Mouse (Mus musculus): ENCODE results near the gene Gdf15. TPM values are rescaled to one million over a fixed set of nuclear protein-coding genes. Genes with fewer than 3 reads are reported as not detected.

Gene Gdf15
- polyA plus RNA-seq, 1 experiment from 2014 or later = 1.0 TPM

DNA sequence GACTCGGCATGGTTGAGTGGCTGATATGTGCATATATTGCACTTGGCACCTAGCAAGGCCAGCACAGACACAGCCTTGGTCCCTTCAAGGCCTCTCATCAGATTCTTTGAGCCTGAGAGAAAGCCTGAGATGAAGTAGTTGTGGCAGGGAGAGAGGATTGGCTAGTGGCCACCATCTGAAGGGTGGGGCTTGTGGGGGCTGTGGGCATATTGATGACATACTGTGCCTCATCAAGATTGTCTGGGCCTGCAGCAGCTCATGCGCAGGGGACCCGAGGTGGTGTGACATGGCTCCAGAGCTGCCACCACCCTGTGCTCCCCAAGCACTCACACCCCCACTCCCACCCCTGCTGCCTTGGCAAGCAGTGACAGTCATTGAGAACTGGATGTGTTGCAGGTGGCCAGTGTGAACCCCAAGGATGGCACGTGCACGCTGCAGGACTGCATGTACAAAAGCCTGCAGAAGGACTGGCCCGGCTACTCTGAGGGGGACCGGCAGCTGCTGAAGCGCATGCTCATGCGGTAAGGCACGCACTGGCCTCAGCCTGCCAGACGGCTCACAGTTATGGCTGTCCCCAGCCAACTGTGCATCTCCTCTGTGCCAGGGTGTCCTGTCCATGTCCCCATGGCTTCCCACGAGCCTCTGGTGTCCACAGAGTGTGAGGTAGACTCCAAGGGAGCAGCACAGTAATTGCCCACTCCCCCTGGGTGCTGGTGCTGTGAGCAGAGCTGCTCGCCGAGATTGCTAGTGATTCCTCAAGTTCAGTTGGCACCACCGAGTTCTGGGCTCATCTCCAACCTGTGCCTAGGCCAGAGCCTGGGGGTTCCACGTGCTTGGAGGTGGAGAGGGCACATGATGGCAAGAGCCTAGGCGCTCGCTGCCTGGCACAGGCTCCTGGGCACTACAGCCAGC is 48.5 kb downstream of the Gdf15 start:
- H3K9ac ChIP-seq = no peak overlapping the region
- no peaks in the 10 kb centered on the region for H3K9me3 ChIP-seq (replicated peaks)
- H3K27me3 ChIP-seq (replicated peaks) = no peaks in the 10 kb centered on the region
- H3K4me3 ChIP-seq = no peak overlapping the region
- H3K36me3 ChIP-seq = peaks cover 83% of the 10 kb centered on the region
- H3K4me1 ChIP-seq (replicated peaks) = peaks cover 6% of the 10 kb centered on the region
- no peak overlapping the region for H3K4me2 ChIP-seq
- ATAC-seq (ENCODE audit: insufficient number of reproducible peaks, low FRiP score) = no peak
- 89% methylated on average over 18 of the region's 18 CpGs for WGBS
- H3K27ac ChIP-seq (ENCODE audit: poor library complexity, severe bottlenecking) = no peak overlapping the region

Other genes with a start within 250 kb of the Gdf15 start
- gene Crtc1, start 192.9 kb downstream of the Gdf15 start, polyA plus RNA-seq (2016; fragmentation: Nextera tagmentation; extraction: Ambion mirVana) = 14.9 and 15.0 TPM in 2 replicates
- 12.6 and 14.0 TPM in 2 replicates for gene Klhl26, start 155.5 kb downstream of the Gdf15 start, polyA plus RNA-seq (2016; fragmentation: Nextera tagmentation; extraction: Ambion mirVana)
- 0.22 and 0.33 TPM in 2 replicates for gene Tmem59l, start 145.1 kb downstream of the Gdf15 start, polyA plus RNA-seq (2016; fragmentation: Nextera tagmentation; extraction: Ambion mirVana)
- gene Crlf1, start 139.3 kb downstream of the Gdf15 start, polyA plus RNA-seq (2016; fragmentation: Nextera tagmentation; extraction: Ambion mirVana) = 1.00 and 1.8 TPM in 2 replicates
- 115 TPM in 2 replicates for gene Rex1bd, start 125.7 kb downstream of the Gdf15 start, polyA plus RNA-seq (2016; fragmentation: Nextera tagmentation; extraction: Ambion mirVana)
- gene Uba52, start 121.7 kb downstream of the Gdf15 start, polyA plus RNA-seq (2016; fragmentation: Nextera tagmentation; extraction: Ambion mirVana) = 779 and 792 TPM in 2 replicates
- gene Fkbp8, start 104.7 kb downstream of the Gdf15 start, polyA plus RNA-seq (2016; fragmentation: Nextera tagmentation; extraction: Ambion mirVana) = 227 and 231 TPM in 2 replicates
- 64.2 and 65.7 TPM in 2 replicates for gene Kxd1, start 104.5 kb downstream of the Gdf15 start, polyA plus RNA-seq (2016; fragmentation: Nextera tagmentation; extraction: Ambion mirVana)
- gene Ell, start 93.0 kb downstream of the Gdf15 start, polyA plus RNA-seq (2016; fragmentation: Nextera tagmentation; extraction: Ambion mirVana) = 13.5 and 14.7 TPM in 2 replicates
- gene Isyna1, start 38.1 kb downstream of the Gdf15 start, polyA plus RNA-seq (2016; fragmentation: Nextera tagmentation; extraction: Ambion mirVana) = 138 and 142 TPM in 2 replicates
- 76.0 and 78.6 TPM in 2 replicates for gene Ssbp4, start 23.6 kb downstream of the Gdf15 start, polyA plus RNA-seq (2016; fragmentation: Nextera tagmentation; extraction: Ambion mirVana)
- gene Lrrc25, start 16.3 kb downstream of the Gdf15 start, polyA plus RNA-seq (2016; fragmentation: Nextera tagmentation; extraction: Ambion mirVana) = 0.65 and 0.71 TPM in 2 replicates
- gene Pgpep1, start 27.9 kb upstream of the Gdf15 start, polyA plus RNA-seq (2016; fragmentation: Nextera tagmentation; extraction: Ambion mirVana) = 32.1 and 35.6 TPM in 2 replicates
- 289 and 301 TPM in 2 replicates for gene Lsm4, start 40.8 kb upstream of the Gdf15 start, polyA plus RNA-seq (2016; fragmentation: Nextera tagmentation; extraction: Ambion mirVana)
- 183 and 206 TPM in 2 replicates for gene Jund, start 66.5 kb upstream of the Gdf15 start, polyA plus RNA-seq (2016; fragmentation: Nextera tagmentation; extraction: Ambion mirVana)
- gene Iqcn, start 71.0 kb upstream of the Gdf15 start, polyA plus RNA-seq (2016; fragmentation: Nextera tagmentation; extraction: Ambion mirVana) = 0.04 and 0.06 TPM in 2 replicates
- gene Gm3336, start 86.1 kb upstream of the Gdf15 start, polyA plus RNA-seq (2016; fragmentation: Nextera tagmentation; extraction: Ambion mirVana) = not detected in 2 replicates
- gene Pde4c, start 91.3 kb upstream of the Gdf15 start, polyA plus RNA-seq (2016; fragmentation: Nextera tagmentation; extraction: Ambion mirVana) = 0.05 and 0.09 TPM in 2 replicates
- 19.1 and 19.2 TPM in 2 replicates for gene Rab3a, start 122.2 kb upstream of the Gdf15 start, polyA plus RNA-seq (2016; fragmentation: Nextera tagmentation; extraction: Ambion mirVana)
- gene Mpv17l2, start 128.5 kb upstream of the Gdf15 start, polyA plus RNA-seq (2016; fragmentation: Nextera tagmentation; extraction: Ambion mirVana) = 37.2 and 37.9 TPM in 2 replicates
- gene Pik3r2, start 144.3 kb upstream of the Gdf15 start, polyA plus RNA-seq (2016; fragmentation: Nextera tagmentation; extraction: Ambion mirVana) = 35.2 and 37.2 TPM in 2 replicates
- 7.2 and 8.1 TPM in 2 replicates for gene Mast3, start 172.6 kb upstream of the Gdf15 start, polyA plus RNA-seq (2016; fragmentation: Nextera tagmentation; extraction: Ambion mirVana)
- not detected in 2 replicates for gene Il12rb1, start 176.0 kb upstream of the Gdf15 start, polyA plus RNA-seq (2016; fragmentation: Nextera tagmentation; extraction: Ambion mirVana)
- 2.5 and 2.7 TPM in 2 replicates for gene Arrdc2, start 207.3 kb upstream of the Gdf15 start, polyA plus RNA-seq (2016; fragmentation: Nextera tagmentation; extraction: Ambion mirVana)
- gene Kcnn1, start 230.8 kb upstream of the Gdf15 start, polyA plus RNA-seq (2016; fragmentation: Nextera tagmentation; extraction: Ambion mirVana) = 1.7 and 1.8 TPM in 2 replicates
- 81.8 and 87.0 TPM in 2 replicates for gene Ccdc124, start 241.5 kb upstream of the Gdf15 start, polyA plus RNA-seq (2016; fragmentation: Nextera tagmentation; extraction: Ambion mirVana)